ENCODE assay signal across 24 mouse cellular contexts in genomic region chr15:26872234-26872633, GRCm38 (mm10). TPM values are rescaled to one million over a fixed set of nuclear protein-coding genes. Genes with fewer than 3 reads are reported as not detected.
DNase-seq lines count a peak whose midpoint lies in the region; ATAC-seq and TF ChIP-seq lines count a peak whose summit lies in the region.
"Had no signal": no experiment of that assay in that cellular context is flagged by ENCODE, and none has a peak within 500 bp of the region (broad histone marks: within the 10 kb centered on the region; RNA-seq: fewer than 3 reads in every experiment).

No protein-coding gene starts in this region.

- ATAC-seq in hindbrain, embryonic 11.5 days (ENCODE audit: low FRiP score), result peak; percentile 70
- ATAC-seq in hindbrain, postnatal 0 days, result no peak
- ATAC-seq in midbrain, embryonic 11.5 days (ENCODE audit: low FRiP score), result 0 out of 2 replicates have a peak, but pooled peaks have one; percentile 42
- peak; percentile 53; the same call in 1 of the 2 replicates for ATAC-seq in neural tube, embryonic 12.5 days (ENCODE audit: low FRiP score, low read depth)
- no peak for ATAC-seq in neural tube, embryonic 15.5 days (ENCODE audit: low FRiP score)
- ATAC-seq: forebrain, embryonic 15.5 days; intestine, embryonic 15.5 days had no signal

- WGBS in hindbrain, embryonic 11.5 days, result 63% methylated on average over 1 of the region's 1 CpGs
- 52% methylated on average over 1 of the region's 1 CpGs for WGBS in hindbrain, postnatal 0 days
- WGBS in midbrain, embryonic 11.5 days, result 32% methylated on average over 1 of the region's 1 CpGs
- WGBS in midbrain, embryonic 10.5 days, result 78% methylated on average over 1 of the region's 1 CpGs
- whole genome bisulfite sequencing in neural tube, embryonic 12.5 days, result 33% methylated on average over 1 of the region's 1 CpGs
- WGBS in neural tube, embryonic 15.5 days, result 42% methylated on average over 1 of the region's 1 CpGs

- no peak overlapping the region for H3K9ac ChIP-seq in hindbrain, embryonic 11.5 days (ENCODE audit: low read depth, low read length)
- H3K9ac ChIP-seq in hindbrain, postnatal 0 days (replicated peaks; ENCODE audit: low read length), result no peak overlapping the region
- no peak overlapping the region for H3K9ac ChIP-seq in midbrain, embryonic 11.5 days (ENCODE audit: low read length)
- H3K9ac ChIP-seq in neural tube, embryonic 12.5 days, result no peak overlapping the region
- H3K9ac ChIP-seq in neural tube, embryonic 15.5 days (replicated peaks), result no peak overlapping the region
- H3K9ac ChIP-seq: forebrain, embryonic 15.5 days; heart, embryonic 12.5 days; heart, embryonic 15.5 days; hindbrain, embryonic 14.5 days; intestine, embryonic 15.5 days had no signal

- H3K4me1 ChIP-seq in hindbrain, embryonic 11.5 days (replicated peaks; ENCODE audit: control insufficient read depth, insufficient read depth, low read length), result peaks cover 4% of the 10 kb centered on the region; the same call in 1 of the 2 replicates
- H3K4me1 ChIP-seq in hindbrain, postnatal 0 days (ENCODE audit: insufficient read depth, low read length), result peaks cover 18% of the 10 kb centered on the region
- peaks cover 6% of the 10 kb centered on the region for H3K4me1 ChIP-seq in midbrain, embryonic 11.5 days (ENCODE audit: control insufficient read depth, insufficient read depth, low read length)
- peaks cover 13% of the 10 kb centered on the region for H3K4me1 ChIP-seq in midbrain, embryonic 10.5 days
- peaks cover 23% of the 10 kb centered on the region for H3K4me1 ChIP-seq in neural tube, embryonic 12.5 days
- peaks cover 24% of the 10 kb centered on the region for H3K4me1 ChIP-seq in neural tube, embryonic 15.5 days

- DNase-seq in hindbrain, embryonic 11.5 days (ENCODE audit: low spot score), result no peak
- DNase-seq in hindbrain, postnatal 0 days (ENCODE audit: low spot score), result no peak
- peak; percentile 73 for DNase-seq in midbrain, embryonic 11.5 days (ENCODE audit: low spot score, missing footprints)
- DNase-seq in midbrain, embryonic 10.5 days (ENCODE audit: low spot score), result no peak
- DNase-seq in kidney, adult 8-10 months, result no peak
- DNase-seq: adrenal gland, postnatal 10 days; adrenal gland, postnatal 36 days; B cell, adult 2 months; cerebellum, adult 18-20 months; cerebellum, adult 9-10 months; cerebellum, postnatal 14 days; gastrocnemius, postnatal 25 days; heart, adult 18-20 months; heart, postnatal 10 days; heart, postnatal 36 days had no signal

- no peak overlapping the region for H3K4me3 ChIP-seq in hindbrain, embryonic 11.5 days (ENCODE audit: low read depth, low read length)
- no peak overlapping the region for H3K4me3 ChIP-seq in hindbrain, postnatal 0 days (ENCODE audit: low read length)
- no peak overlapping the region for H3K4me3 ChIP-seq in midbrain, embryonic 11.5 days (ENCODE audit: low read depth, low read length)
- no peak overlapping the region for H3K4me3 ChIP-seq in midbrain, embryonic 10.5 days
- no peak overlapping the region for H3K4me3 ChIP-seq in neural tube, embryonic 12.5 days
- no peak overlapping the region for H3K4me3 ChIP-seq in neural tube, embryonic 15.5 days (replicated peaks)
- H3K4me3 ChIP-seq: forebrain, embryonic 10.5 days; forebrain, embryonic 15.5 days; heart, embryonic 12.5 days; heart, embryonic 15.5 days; intestine, embryonic 15.5 days had no signal

- H3K36me3 ChIP-seq in hindbrain, embryonic 11.5 days (ENCODE audit: control insufficient read depth, insufficient read depth, low read length), result no peaks in the 10 kb centered on the region
- no peaks in the 10 kb centered on the region for H3K36me3 ChIP-seq in hindbrain, postnatal 0 days (ENCODE audit: insufficient read depth, low read length)
- H3K36me3 ChIP-seq in midbrain, embryonic 11.5 days (ENCODE audit: control insufficient read depth, insufficient read depth, low read length), result no peaks in the 10 kb centered on the region
- no peaks in the 10 kb centered on the region for H3K36me3 ChIP-seq in midbrain, embryonic 10.5 days
- H3K36me3 ChIP-seq in neural tube, embryonic 12.5 days, result no peaks in the 10 kb centered on the region
- H3K36me3 ChIP-seq in neural tube, embryonic 15.5 days, result no peaks in the 10 kb centered on the region
- H3K36me3 ChIP-seq: forebrain, embryonic 10.5 days; forebrain, embryonic 15.5 days; heart, embryonic 12.5 days; heart, embryonic 15.5 days; intestine, embryonic 15.5 days had no signal

- no peak overlapping the region for H3K27ac ChIP-seq in hindbrain, embryonic 11.5 days (ENCODE audit: low read depth, low read length)
- H3K27ac ChIP-seq in hindbrain, postnatal 0 days, result no peak overlapping the region
- no peak overlapping the region for H3K27ac ChIP-seq in midbrain, embryonic 11.5 days (ENCODE audit: low read depth, low read length)
- H3K27ac ChIP-seq in midbrain, embryonic 10.5 days (replicated peaks), result no peak overlapping the region
- H3K27ac ChIP-seq in neural tube, embryonic 12.5 days, result no peak overlapping the region
- no peak overlapping the region for H3K27ac ChIP-seq in neural tube, embryonic 15.5 days (replicated peaks)
- H3K27ac ChIP-seq: forebrain, embryonic 10.5 days; forebrain, embryonic 15.5 days; heart, embryonic 15.5 days; hindbrain, embryonic 14.5 days; intestine, embryonic 15.5 days had no signal

- H3K4me2 ChIP-seq in hindbrain, embryonic 11.5 days (replicated peaks; ENCODE audit: low read depth, low read length), result no peak overlapping the region
- no peak overlapping the region for H3K4me2 ChIP-seq in hindbrain, postnatal 0 days (ENCODE audit: low read depth, low read length)
- H3K4me2 ChIP-seq in midbrain, embryonic 11.5 days, result no peak overlapping the region
- no peak overlapping the region for H3K4me2 ChIP-seq in neural tube, embryonic 12.5 days (replicated peaks)
- no peak overlapping the region for H3K4me2 ChIP-seq in neural tube, embryonic 15.5 days
- H3K4me2 ChIP-seq: forebrain, embryonic 15.5 days; heart, embryonic 12.5 days; heart, embryonic 15.5 days; hindbrain, embryonic 14.5 days; intestine, embryonic 15.5 days had no signal

- TF ChIP-seq CTCF in hindbrain, postnatal 0 days (IDR thresholded peaks at IDR 0.05; ENCODE audit: low read depth), result no peak

- H3K27me3 ChIP-seq in hindbrain, embryonic 11.5 days (ENCODE audit: control insufficient read depth, insufficient read depth, low read length), result no peaks in the 10 kb centered on the region
- no peaks in the 10 kb centered on the region for H3K27me3 ChIP-seq in hindbrain, postnatal 0 days (ENCODE audit: insufficient read depth, low read length)
- no peaks in the 10 kb centered on the region for H3K27me3 ChIP-seq in midbrain, embryonic 11.5 days (ENCODE audit: control insufficient read depth, insufficient read depth, low read length)
- H3K27me3 ChIP-seq in midbrain, embryonic 10.5 days (ENCODE audit: low read depth, poor library complexity, severe bottlenecking), result no peaks in the 10 kb centered on the region
- no peaks in the 10 kb centered on the region for H3K27me3 ChIP-seq in neural tube, embryonic 12.5 days (replicated peaks)
- H3K27me3 ChIP-seq in neural tube, embryonic 15.5 days (replicated peaks), result no peaks in the 10 kb centered on the region
- H3K27me3 ChIP-seq: CH12.LX; forebrain, embryonic 15.5 days; heart, embryonic 12.5 days; heart, embryonic 15.5 days; intestine, embryonic 15.5 days had no signal

- H3K9me3 ChIP-seq in hindbrain, embryonic 11.5 days (ENCODE audit: control insufficient read depth, low read length), result no peaks in the 10 kb centered on the region
- H3K9me3 ChIP-seq in hindbrain, postnatal 0 days (ENCODE audit: low read length), result no peaks in the 10 kb centered on the region
- H3K9me3 ChIP-seq in midbrain, embryonic 11.5 days (ENCODE audit: control insufficient read depth, low read length), result no peaks in the 10 kb centered on the region
- H3K9me3 ChIP-seq in midbrain, embryonic 10.5 days (replicated peaks), result no peaks in the 10 kb centered on the region
- H3K9me3 ChIP-seq in neural tube, embryonic 12.5 days, result no peaks in the 10 kb centered on the region
- H3K9me3 ChIP-seq in neural tube, embryonic 15.5 days (replicated peaks), result no peaks in the 10 kb centered on the region
- H3K9me3 ChIP-seq: forebrain, embryonic 10.5 days; forebrain, embryonic 15.5 days; heart, embryonic 12.5 days; heart, embryonic 15.5 days; intestine, embryonic 15.5 days had no signal

RNA-seq across cellular contexts. Expression of gene Fbxl7, which starts 23.1 kb away (rescaled TPM):
- 13.0 and 20.5 TPM in 2 replicates for polyA plus RNA-seq in hindbrain, embryonic 11.5 days (2014; fragmentation: Nextera tagmentation; extraction: Ambion mirVana)
- 11.8 and 13.6 TPM in 2 replicates for total RNA-seq in hindbrain, postnatal 0 days (2014; rRNA removed)
- 4.6 and 4.8 TPM in 2 replicates for polyA plus RNA-seq in hindbrain, postnatal 0 days (2015; fragmentation: Nextera tagmentation; extraction: Ambion mirVana)
- polyA plus RNA-seq in midbrain, embryonic 11.5 days (2014; fragmentation: Nextera tagmentation; extraction: Ambion mirVana), result 12.1 and 13.6 TPM in 2 replicates
- 11.6 and 12.9 TPM in 2 replicates for polyA plus RNA-seq in midbrain, embryonic 10.5 days (2016; fragmentation: Nextera tagmentation; extraction: Ambion mirVana)
- 24.4 and 24.7 TPM in 2 replicates for polyA plus RNA-seq in neural tube, embryonic 12.5 days (2016; fragmentation: Nextera tagmentation; extraction: Ambion mirVana)
- polyA plus RNA-seq in neural tube, embryonic 15.5 days (2015; fragmentation: Nextera tagmentation; extraction: Ambion mirVana), result 11.4 and 12.3 TPM in 2 replicates
- total RNA-seq: CH12.LX had no signal

Comparison
In these comparisons a context has a peak if more than half of its experiments do, and no peak if none do; other contexts are left out.
1. ATAC-seq: peak in hindbrain, embryonic 11.5 days (single experiment), midbrain, embryonic 11.5 days (single experiment) and neural tube, embryonic 12.5 days (single experiment); none in hindbrain, postnatal 0 days (single experiment) and neural tube, embryonic 15.5 days (single experiment).